Mouse (Mus musculus) stomach, postnatal 0 days (tissue): ENCODE results near the gene Map4k3. TPM values are rescaled to one million over a fixed set of nuclear protein-coding genes. Genes with fewer than 3 reads are reported as not detected.

Source experiments
- ATAC-seq: fragments of 200-750 bp; cut with Nextera tagmentation; 2 replicates; pipeline ENCODE4 v1.8.0; 2017; ENCODE audit not compliant: low FRiP score, low TSS enrichment
- DNase-seq: peaks from one replicate; pipeline ENCODE4 v3.0.0-alpha.2; 2016; ENCODE audit warnings: low spot score
- H3K27ac ChIP-seq: fragments of 300-500 bp; sonication (generic); replicated peaks from 2 replicates; pipeline ENCODE4 v1.5.1; 2014; ENCODE audit warnings: mild to moderate bottlenecking, control low read depth
- H3K27me3 ChIP-seq: fragments of 300-500 bp; sonication (generic); 2 replicates; pipeline ENCODE4 v1.6.1; 2014; ENCODE audit warnings: low read length; ENCODE audit not compliant: control insufficient read depth, insufficient read depth
- H3K36me3 ChIP-seq: fragments of 300-500 bp; sonication (generic); 2 replicates; pipeline ENCODE4 v1.6.1; 2014; ENCODE audit warnings: low read length, mixed read lengths; ENCODE audit not compliant: control insufficient read depth, insufficient read depth
- H3K4me1 ChIP-seq: fragments of 300-500 bp; sonication (generic); replicated peaks from 2 replicates; pipeline ENCODE4 v1.6.1; 2014; ENCODE audit warnings: antibody characterized with exemption; ENCODE audit not compliant: control insufficient read depth, insufficient read depth
- H3K4me2 ChIP-seq: fragments of 300-500 bp; sonication (generic); replicated peaks from 2 replicates; pipeline ENCODE4 v1.6.1; 2014; ENCODE audit warnings: low read depth, mild to moderate bottlenecking, control low read depth, moderate library complexity
- H3K4me3 ChIP-seq: fragments of 300-500 bp; sonication (generic); 2 replicates; pipeline ENCODE4 v1.5.1; 2014; ENCODE audit warnings: low read depth, low read length, control low read depth
- H3K9ac ChIP-seq: fragments of 300-500 bp; sonication (generic); 2 replicates; pipeline ENCODE4 v1.6.1; 2014; ENCODE audit warnings: mild to moderate bottlenecking, low read length, control low read depth, mixed read lengths
- H3K9me3 ChIP-seq: fragments of 300-500 bp; sonication (generic); 2 replicates; pipeline ENCODE4 v1.6.1; 2016; ENCODE audit warnings: low read length; ENCODE audit not compliant: control insufficient read depth
- CTCF ChIP-seq: IDR thresholded peaks from 2 replicates; pipeline ENCODE4 v1.5.1; 2016; ENCODE audit warnings: antibody characterized with exemption, low read depth, mild to moderate bottlenecking, moderate library complexity
- EP300 ChIP-seq: optimal IDR thresholded peaks from 2 replicates; pipeline ENCODE3; 2016; ENCODE audit warnings: antibody characterized with exemption
- WGBS: fragments of 180-500 bp; shearing (Covaris S2); extraction: QIAGEN DNeasy Blood & Tissue Kit; methylation state at CpG from one replicate; pipeline ENCODE4 v1.1.7; 2014; 5-methylcytosine and 5-hydroxymethylcytosine counted together
- polyA plus RNA-seq: library from polyadenylated mRNA; unstranded; fragments of >200 nt; fragmentation: Nextera tagmentation; extraction: Ambion mirVana; gene quantifications from 2 replicates; pipeline ENCODE4 v1.2.1, GENCODE M21; 2015

The Map4k3 gene
- polyA plus RNA-seq, 1 experiment from 2014 or later: 16.9 TPM

GRCm38 (mm10) chr17:80603079-80603625, 125.1 kb downstream of the Map4k3 start:
- no peak overlapping the region for H3K4me2 ChIP-seq
- H3K4me1 ChIP-seq: no peaks in the 10 kb centered on the region
- no peaks in the 10 kb centered on the region for H3K27me3 ChIP-seq
- H3K9ac ChIP-seq: no peak overlapping the region
- no peak overlapping the region for H3K27ac ChIP-seq
- no peak overlapping the region for H3K4me3 ChIP-seq
- H3K9me3 ChIP-seq: no peaks in the 10 kb centered on the region
- TF ChIP-seq CTCF: no peak
- TF ChIP-seq EP300: no peak
- H3K36me3 ChIP-seq: peaks cover 40% of the 10 kb centered on the region
- ATAC-seq (no peak), DNase-seq (no peak)
- WGBS: 91% methylated on average over 19 of the region's 19 CpGs

GRCm38 (mm10) chr17:80601371-80601770, 126.9 kb downstream of the Map4k3 start:
- no peak overlapping the region for H3K4me2 ChIP-seq
- H3K4me1 ChIP-seq: no peaks in the 10 kb centered on the region
- no peak overlapping the region for H3K27ac ChIP-seq
- ATAC-seq (0 out of 2 replicates have a peak, but pooled peaks have one; percentile 40), DNase-seq (peak; percentile 45)
- H3K36me3 ChIP-seq: peaks cover 44% of the 10 kb centered on the region
- WGBS: 61% methylated on average over 13 of the region's 13 CpGs
- H3K27me3 ChIP-seq: no peaks in the 10 kb centered on the region
- TF ChIP-seq CTCF (peak; percentile 69), EP300 (no peak)
- H3K9me3 ChIP-seq: no peaks in the 10 kb centered on the region
- H3K4me3 ChIP-seq: no peak overlapping the region
- H3K9ac ChIP-seq: no peak overlapping the region

DNA sequence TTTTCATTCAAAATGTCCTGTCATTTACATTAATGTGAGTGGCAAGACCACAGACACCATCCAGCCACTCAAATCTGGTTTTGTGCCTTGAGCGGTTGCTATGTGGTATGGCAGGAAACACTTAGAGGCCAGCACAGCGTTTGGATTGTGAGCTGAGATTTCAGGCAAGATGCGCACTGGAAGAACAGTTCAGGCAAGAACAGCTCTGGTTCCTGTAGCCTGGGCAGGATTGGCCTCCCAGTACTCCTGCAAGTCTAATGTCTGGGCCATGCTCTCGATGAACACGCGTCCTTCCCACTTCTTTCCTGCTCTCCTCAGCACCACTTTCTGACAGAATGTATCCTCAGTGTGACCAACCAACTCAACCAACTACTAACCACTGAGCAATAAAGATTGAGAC, 145.2 kb downstream of the Map4k3 start:
- Histone ChIP-seq H3K36me3 (peaks cover 12% of the 10 kb centered on the region; the same call in 1 of the 2 replicates), H3K27me3 (no peaks in the 10 kb centered on the region), H3K9me3 (no peaks in the 10 kb centered on the region), H3K4me1 (no peaks in the 10 kb centered on the region), H3K4me3 (no peak overlapping the region), H3K9ac (no peak overlapping the region), H3K27ac (no peak overlapping the region), H3K4me2 (no peak overlapping the region)
- no peak for DNase-seq
- no peak for TF ChIP-seq EP300
- no peak for TF ChIP-seq CTCF
- ATAC-seq: no peak
- WGBS: 94% methylated on average over 6 of the region's 6 CpGs

- WGBS: 71% methylated on average over 6 of the region's 6 CpGs
- H3K9ac ChIP-seq: no peak overlapping the region
- no peak overlapping the region for H3K4me3 ChIP-seq
- DNase-seq (no peak), ATAC-seq (no peak)
- no peak overlapping the region for H3K27ac ChIP-seq
- TF ChIP-seq EP300 (no peak), CTCF (no peak)
- H3K4me2 ChIP-seq: no peak overlapping the region
- no peaks in the 10 kb centered on the region for H3K9me3 ChIP-seq
- no peaks in the 10 kb centered on the region for H3K4me1 ChIP-seq
- H3K27me3 ChIP-seq: no peaks in the 10 kb centered on the region
- peaks cover 12% of the 10 kb centered on the region; the same call in 1 of the 2 replicates for H3K36me3 ChIP-seq
Measured at GRCm38 (mm10) chr17:80579901-80580300, 148.4 kb downstream of the Map4k3 start.

DNA sequence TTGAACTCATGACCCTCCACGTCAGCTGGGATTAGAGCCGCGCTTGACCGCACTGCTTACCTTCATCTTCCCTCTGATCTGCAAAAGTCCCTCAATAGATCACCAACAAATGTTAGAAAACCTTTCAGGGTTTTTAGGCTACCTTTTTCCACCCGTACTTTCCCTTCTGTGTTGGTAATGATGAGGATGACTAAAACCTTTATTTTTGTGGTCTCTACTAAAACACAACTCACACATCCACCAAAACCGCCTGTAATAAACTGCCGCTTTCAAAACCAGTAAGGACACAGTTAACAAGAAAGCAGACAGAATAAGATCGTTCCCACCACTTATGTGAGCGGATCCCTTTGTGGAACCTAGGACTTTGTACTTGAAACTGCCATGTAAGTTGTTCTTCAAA, 149.2 kb downstream of the Map4k3 start:
- DNase-seq (no peak), ATAC-seq (no peak)
- no peak overlapping the region for H3K27ac ChIP-seq
- no peaks in the 10 kb centered on the region for H3K4me1 ChIP-seq
- no peaks in the 10 kb centered on the region for H3K9me3 ChIP-seq
- no peak overlapping the region for H3K4me2 ChIP-seq
- H3K36me3 ChIP-seq: peaks cover 8% of the 10 kb centered on the region; the same call in 1 of the 2 replicates
- no peak overlapping the region for H3K9ac ChIP-seq
- no peak overlapping the region for H3K4me3 ChIP-seq
- whole genome bisulfite sequencing: 91% methylated on average over 9 of the region's 9 CpGs
- no peaks in the 10 kb centered on the region for H3K27me3 ChIP-seq
- no peak for TF ChIP-seq EP300
- no peak for TF ChIP-seq CTCF

DNA sequence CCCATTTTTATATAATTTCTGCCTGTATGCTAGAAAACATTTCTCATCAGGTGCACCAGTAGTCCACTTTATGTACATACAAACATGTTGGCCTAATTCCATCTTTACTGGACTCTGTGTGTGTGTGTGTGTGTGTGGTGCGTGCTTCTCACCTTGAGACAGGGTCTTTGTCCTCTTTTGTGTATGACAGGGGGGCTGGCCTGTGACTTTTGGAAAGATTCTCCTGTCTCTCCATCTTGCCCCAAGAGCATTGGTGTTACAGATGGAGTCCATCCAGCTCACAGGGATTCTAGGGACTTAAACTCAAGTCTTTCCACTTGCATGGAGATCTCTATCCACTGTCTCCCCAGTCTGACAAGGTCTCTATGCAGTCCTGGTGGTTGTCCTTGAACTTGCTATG, 150.2 kb downstream of the Map4k3 start:
- H3K4me3 ChIP-seq: no peak overlapping the region
- 95% methylated on average over 1 of the region's 1 CpGs for WGBS
- TF ChIP-seq CTCF: no peak
- TF ChIP-seq EP300: no peak
- H3K27me3 ChIP-seq: no peaks in the 10 kb centered on the region
- no peaks in the 10 kb centered on the region for H3K4me1 ChIP-seq
- DNase-seq (no peak), ATAC-seq (no peak)
- H3K9ac ChIP-seq: no peak overlapping the region
- no peak overlapping the region for H3K27ac ChIP-seq
- 0 out of 2 replicates have a peak, but pooled peaks cover 3% of the 10 kb centered on the region for H3K36me3 ChIP-seq
- H3K9me3 ChIP-seq: no peaks in the 10 kb centered on the region
- H3K4me2 ChIP-seq: no peak overlapping the region
